Mouse (Mus musculus) midbrain, embryonic 14.5 days (tissue): ENCODE data around the gene Dcpp3. TPM values are rescaled to one million over a fixed set of nuclear protein-coding genes. Genes with fewer than 3 reads are reported as not detected.
"Not testable (repeated sequence)": the region's sequence is repeated elsewhere in the genome, so short reads cannot be mapped to it uniquely, and the experiment has no call there.

ENCODE experiments used
- ATAC-seq: fragments of 200-750 bp; cut with Nextera tagmentation; 2 replicates; pipeline ENCODE4 v1.8.0; 2017; ENCODE audit warnings: moderate number of reproducible peaks, moderate library complexity; ENCODE audit not compliant: low FRiP score, low TSS enrichment
- DNase-seq: peaks from one replicate; pipeline ENCODE4 v3.0.0-alpha.2; 2015
- H3K27ac ChIP-seq: fragments of 300-500 bp; sonication (generic); replicated peaks from 2 replicates; pipeline ENCODE4 v1.5.1; 2014; ENCODE audit warnings: mild to moderate bottlenecking, low read depth, low read length, moderate library complexity
- H3K27me3 ChIP-seq: fragments of 300-500 bp; sonication (generic); 2 replicates; pipeline ENCODE4 v1.6.1; 2014; ENCODE audit warnings: low read length, control low read depth, mixed read lengths; ENCODE audit not compliant: control insufficient read depth, insufficient read depth
- H3K36me3 ChIP-seq: fragments of 300-500 bp; sonication (generic); 2 replicates; pipeline ENCODE4 v1.6.1; 2014; ENCODE audit warnings: low read length, control low read depth; ENCODE audit not compliant: control insufficient read depth, insufficient read depth
- H3K4me1 ChIP-seq: fragments of 300-500 bp; sonication (generic); 2 replicates; pipeline ENCODE4 v1.6.1; 2014; ENCODE audit warnings: mild to moderate bottlenecking, antibody characterized with exemption, low read length, control low read depth; ENCODE audit not compliant: control insufficient read depth, insufficient read depth
- H3K4me2 ChIP-seq: fragments of 300-500 bp; sonication (generic); 2 replicates; pipeline ENCODE4 v1.6.1; 2014; ENCODE audit warnings: mild to moderate bottlenecking, low read length, moderate library complexity
- H3K4me3 ChIP-seq: fragments of 300-500 bp; sonication (generic); replicated peaks from 2 replicates; pipeline ENCODE4 v1.5.1; 2014; ENCODE audit warnings: low read depth, low read length
- H3K9ac ChIP-seq: fragments of 300-500 bp; sonication (generic); replicated peaks from 2 replicates; pipeline ENCODE4 v1.6.1; 2014; ENCODE audit warnings: mild to moderate bottlenecking, low read length, moderate library complexity
- H3K9me3 ChIP-seq: fragments of 300-500 bp; sonication (generic); 2 replicates; pipeline ENCODE4 v1.6.1; 2016; ENCODE audit warnings: low read length, control low read depth, mixed read lengths; ENCODE audit not compliant: control insufficient read depth
- WGBS: fragments of 180-500 bp; shearing (Covaris S2); extraction: QIAGEN DNeasy Blood & Tissue Kit; methylation state at CpG from one replicate; pipeline ENCODE4 v1.1.7; 2014; 5-methylcytosine and 5-hydroxymethylcytosine counted together
- polyA plus RNA-seq: library from polyadenylated mRNA; unstranded; fragments of >200 nt; fragmentation: Nextera tagmentation; extraction: Ambion mirVana; gene quantifications from 2 replicates; pipeline ENCODE4 v1.2.1, GENCODE M21; 2014

The Dcpp3 gene
- polyA plus RNA-seq: not detected in 2 replicates

DNA sequence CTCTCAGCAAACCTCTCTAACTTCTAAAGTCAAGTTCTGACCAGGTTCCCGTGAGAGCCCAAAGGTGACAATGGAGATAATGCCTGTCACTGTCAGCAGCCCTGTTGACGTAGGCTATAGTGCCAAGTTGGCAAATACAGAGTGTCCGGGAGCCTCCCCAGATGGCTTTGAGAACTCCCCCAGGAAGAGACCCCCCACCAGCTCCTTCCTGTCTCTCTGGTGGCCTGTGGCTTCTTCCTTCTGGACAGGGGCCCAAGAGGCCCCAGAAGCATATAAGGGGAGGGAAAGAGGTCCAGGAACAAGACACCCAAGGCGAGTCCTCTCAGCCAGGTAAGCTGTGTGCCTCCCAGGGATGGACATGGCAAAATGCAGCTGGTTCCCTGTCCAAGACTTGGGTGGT is at the start of gene Dcpp3:
Gene Dcpp3, plus strand, starts transcription at position 301 of the 400 bp plus-strand sequence.
- DNase-seq, H3K4me3 ChIP-seq, H3K4me2 ChIP-seq, ATAC-seq, H3K27ac ChIP-seq, H3K9ac ChIP-seq, H3K36me3 ChIP-seq, H3K27me3 ChIP-seq, H3K9me3 ChIP-seq, H3K4me1 ChIP-seq: not testable (repeated sequence)
- WGBS: 82% methylated on average over 4 of the region's 4 CpGs

DNA sequence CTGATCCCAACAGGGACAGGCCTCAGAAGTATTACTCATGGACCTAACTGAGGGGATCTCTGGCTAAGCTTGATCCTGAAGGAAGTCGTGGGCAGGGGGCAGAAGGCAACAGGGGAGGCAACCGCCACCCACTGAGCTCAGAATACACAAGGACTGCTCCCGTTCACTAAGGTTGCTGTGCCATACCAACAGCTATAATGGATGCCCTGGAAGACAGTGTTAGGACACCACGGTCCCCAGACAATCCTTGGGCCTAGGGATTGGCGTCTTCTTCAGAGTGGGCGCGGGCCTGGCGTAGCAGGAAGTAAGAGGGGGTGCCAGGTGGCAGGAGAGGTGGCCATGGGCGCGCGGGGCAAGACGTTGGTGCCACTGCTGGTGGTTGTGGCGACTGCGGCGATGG is 49.5 kb upstream of the Dcpp3 start, which contains the start of gene Prss21:
Gene Prss21, plus strand, starts transcription at position 301 of the 400 bp plus-strand sequence.
- WGBS: 87% methylated on average over 15 of the region's 15 CpGs
- no peaks in the 10 kb centered on the region for H3K27me3 ChIP-seq
- ATAC-seq: no peak
- H3K9me3 ChIP-seq: no peaks in the 10 kb centered on the region
- H3K9ac ChIP-seq: no peak within 1 kb of the TSS
- H3K4me3 ChIP-seq: no peak within 1 kb of the TSS
- no peak within 1 kb of the TSS for H3K4me2 ChIP-seq
- no peaks in the 10 kb centered on the region for H3K4me1 ChIP-seq
- DNase-seq: no peak
- no peak within 1 kb of the TSS for H3K27ac ChIP-seq
- H3K36me3 ChIP-seq: no peaks in the 10 kb centered on the region

DNA sequence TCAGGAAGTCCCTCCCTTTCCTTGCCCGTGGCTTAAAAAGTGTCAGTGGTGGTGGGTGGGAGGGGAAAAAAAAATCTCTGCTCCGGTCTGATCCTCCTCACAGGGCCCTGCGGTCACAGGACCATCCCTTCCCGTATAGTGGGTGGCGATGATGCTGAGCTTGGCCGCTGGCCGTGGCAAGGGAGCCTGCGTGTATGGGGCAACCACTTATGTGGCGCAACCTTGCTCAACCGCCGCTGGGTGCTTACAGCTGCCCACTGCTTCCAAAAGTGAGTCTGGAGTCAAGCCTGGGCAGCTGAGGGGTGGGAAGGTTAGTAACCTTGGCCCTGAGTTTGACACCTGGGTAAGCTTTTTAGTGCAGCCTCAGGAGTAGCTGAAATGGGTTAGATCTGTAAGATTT is 48.7 kb upstream of the Dcpp3 start:
- ATAC-seq (no peak), DNase-seq (no peak)
- H3K27me3 ChIP-seq: no peaks in the 10 kb centered on the region
- no peak overlapping the region for H3K4me3 ChIP-seq
- no peaks in the 10 kb centered on the region for H3K4me1 ChIP-seq
- H3K36me3 ChIP-seq: no peaks in the 10 kb centered on the region
- 91% methylated on average over 11 of the region's 11 CpGs for WGBS
- no peak overlapping the region for H3K27ac ChIP-seq
- H3K9ac ChIP-seq: no peak overlapping the region
- H3K4me2 ChIP-seq: no peak overlapping the region
- H3K9me3 ChIP-seq: no peaks in the 10 kb centered on the region

DNA sequence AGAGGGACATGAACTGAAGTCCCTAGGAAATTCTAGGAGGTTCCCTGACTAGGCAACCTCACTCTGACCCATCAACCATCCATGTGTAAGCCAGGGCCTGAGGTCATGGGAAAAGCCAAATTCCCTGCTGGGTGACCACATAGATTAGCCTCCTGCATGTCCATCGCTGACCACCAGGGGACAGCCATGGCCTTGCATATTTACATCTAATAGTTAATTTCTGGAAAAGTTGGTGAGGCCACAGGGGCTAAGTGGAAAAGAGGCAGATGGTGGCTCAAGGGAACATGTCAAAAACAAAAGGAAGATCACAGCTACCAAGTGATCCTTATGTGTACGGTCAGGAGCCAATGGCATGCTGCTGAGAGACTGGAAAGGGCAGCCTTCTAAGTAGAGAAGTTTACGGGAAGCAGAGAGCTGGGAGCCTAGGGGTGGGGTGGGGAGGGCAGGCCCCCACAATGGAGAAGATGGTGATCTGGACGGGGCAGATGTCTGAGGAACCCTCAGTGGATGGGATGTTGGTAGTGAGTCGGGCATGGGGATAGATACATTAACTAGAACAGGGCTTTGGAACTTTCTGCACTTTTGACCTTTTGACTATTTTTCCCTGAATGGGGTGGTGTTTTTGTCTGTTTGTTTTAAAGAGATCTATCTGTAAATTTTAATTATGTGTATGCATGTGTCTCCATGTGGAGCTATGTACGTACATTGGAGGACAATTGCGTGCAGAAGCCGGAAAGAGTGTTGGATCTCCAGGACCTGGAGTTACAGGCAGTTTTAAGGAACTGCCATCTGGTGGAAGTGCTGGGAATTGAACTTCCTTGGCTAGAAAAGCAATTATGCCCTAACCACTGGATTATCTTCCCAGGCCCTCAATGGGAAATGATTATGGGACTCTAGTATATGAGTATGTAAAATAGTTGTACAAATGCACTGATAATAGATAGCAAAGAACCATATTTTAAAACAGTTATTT is 43.1 kb upstream of the Dcpp3 start:
- H3K9ac ChIP-seq: no peak overlapping the region
- 49% methylated on average over 8 of the region's 8 CpGs for WGBS
- H3K9me3 ChIP-seq: no peaks in the 10 kb centered on the region
- no peak overlapping the region for H3K4me2 ChIP-seq
- ATAC-seq: no peak
- no peaks in the 10 kb centered on the region for H3K27me3 ChIP-seq
- no peaks in the 10 kb centered on the region for H3K36me3 ChIP-seq
- no peak overlapping the region for H3K4me3 ChIP-seq
- H3K27ac ChIP-seq: no peak overlapping the region
- peak; percentile 72 for DNase-seq
- no peaks in the 10 kb centered on the region for H3K4me1 ChIP-seq

DNA sequence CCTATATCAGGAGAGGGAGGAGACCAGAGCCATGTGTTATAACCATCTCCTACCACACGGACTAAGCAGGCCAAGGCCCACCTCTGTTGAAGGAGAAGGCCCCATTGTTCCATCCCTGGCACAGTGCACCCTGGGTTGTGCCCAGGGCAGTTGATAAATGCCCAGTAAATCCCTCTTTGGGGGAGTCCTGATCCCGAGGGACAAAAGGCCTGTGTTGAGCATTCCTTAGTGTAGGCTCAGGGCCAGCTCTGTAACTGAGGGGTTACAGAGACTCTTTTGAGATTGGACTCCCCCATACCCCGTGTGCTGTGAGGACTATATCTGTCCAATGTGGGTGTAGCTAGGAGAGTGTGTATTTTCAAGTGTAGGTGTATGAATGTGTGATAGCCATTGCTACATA is 40.5 kb upstream of the Dcpp3 start:
- Histone ChIP-seq H3K9ac (no peak overlapping the region), H3K9me3 (no peaks in the 10 kb centered on the region), H3K4me1 (no peaks in the 10 kb centered on the region), H3K36me3 (no peaks in the 10 kb centered on the region), H3K27ac (no peak overlapping the region), H3K27me3 (no peaks in the 10 kb centered on the region), H3K4me2 (no peak overlapping the region), H3K4me3 (no peak overlapping the region)
- peak; percentile 51 for DNase-seq
- WGBS: 57% methylated on average over 3 of the region's 3 CpGs
- peak; percentile 62 for ATAC-seq

DNA sequence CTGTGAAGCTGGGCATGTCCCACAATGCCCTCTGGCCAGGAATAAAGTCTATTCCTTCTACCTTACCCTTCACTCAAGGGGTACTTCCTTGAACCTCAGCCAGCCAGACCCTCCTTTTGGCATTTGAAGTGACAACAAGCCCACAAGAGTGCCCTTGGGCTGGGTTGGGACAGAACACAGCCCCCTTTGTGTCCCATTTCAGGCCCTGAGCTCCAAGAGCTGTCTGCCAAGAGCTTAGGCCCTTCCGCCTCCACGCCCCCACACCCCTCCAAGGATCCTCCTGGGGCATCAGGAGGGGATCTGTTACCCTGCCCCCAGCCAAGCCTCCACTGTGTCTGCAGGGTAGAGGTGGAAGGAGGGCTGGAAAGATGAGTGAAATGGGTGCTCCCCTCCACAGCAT is 40.1 kb upstream of the Dcpp3 start:
- DNase-seq (peak; percentile 15), ATAC-seq (peak; percentile 17; the same call in 1 of the 2 replicates)
- Histone ChIP-seq H3K4me3 (no peak overlapping the region), H3K27me3 (no peaks in the 10 kb centered on the region), H3K4me2 (no peak overlapping the region), H3K36me3 (no peaks in the 10 kb centered on the region), H3K9ac (no peak overlapping the region), H3K27ac (no peak overlapping the region), H3K4me1 (no peaks in the 10 kb centered on the region), H3K9me3 (no peaks in the 10 kb centered on the region)
- 85% methylated on average over 2 of the region's 2 CpGs for WGBS

DNA sequence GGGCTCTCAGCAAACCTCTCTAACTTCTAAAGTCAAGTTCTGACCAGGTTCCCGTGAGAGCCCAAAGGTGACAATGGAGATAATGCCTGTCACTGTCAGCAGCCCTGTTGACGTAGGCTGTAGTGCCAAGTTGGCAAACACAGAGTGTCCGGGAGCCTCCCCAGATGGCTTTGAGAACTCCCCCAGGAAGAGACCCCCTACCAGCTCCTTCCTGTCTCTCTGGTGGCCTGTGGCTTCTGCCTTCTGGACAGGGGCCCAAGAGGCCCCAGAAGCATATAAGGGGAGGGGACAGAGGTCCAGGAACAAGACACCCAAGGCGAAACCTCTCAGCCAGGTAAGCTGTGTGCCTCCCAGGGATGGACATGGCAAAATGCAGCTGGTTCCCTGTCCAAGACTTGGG is 36.7 kb upstream of the Dcpp3 start, which contains the start of the genes Dcpp1 and Dcpp2:
Gene Dcpp1, plus strand, starts transcription at position 301 of the 400 bp plus-strand sequence.
Gene Dcpp2, plus strand, starts transcription at position 305 of the 400 bp plus-strand sequence.
- not testable (repeated sequence) for DNase-seq
- WGBS: 73% methylated on average over 4 of the region's 4 CpGs

DNA sequence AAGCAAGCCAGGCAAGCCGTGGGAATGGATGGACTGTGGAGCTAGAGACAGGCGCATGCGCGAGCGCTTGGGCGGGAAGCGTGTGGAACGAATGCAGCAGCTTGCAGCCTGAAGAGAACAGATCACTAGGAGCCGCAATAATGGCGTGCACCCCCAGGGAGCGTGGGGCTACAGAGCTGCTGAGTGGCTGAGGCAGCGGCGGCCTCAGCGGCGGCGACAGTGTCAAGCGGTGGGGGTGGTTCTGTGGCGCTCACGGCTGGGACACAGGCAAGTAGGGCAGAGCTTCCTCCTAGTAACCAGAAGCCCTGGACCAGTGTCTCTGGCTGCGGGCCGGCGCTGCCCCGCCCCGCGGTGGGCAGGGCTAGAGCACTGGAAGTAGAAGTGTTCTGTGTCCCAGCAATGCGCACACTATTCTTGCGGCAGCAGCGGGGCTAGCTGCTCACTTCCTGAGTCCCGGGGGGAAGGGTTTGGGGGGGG is 7.3 kb downstream of the Dcpp3 start:
- Histone ChIP-seq H3K27ac (peak overlapping the region; percentile 75), H3K36me3 (no peaks in the 10 kb centered on the region), H3K4me1 (0 out of 2 replicates have a peak, but pooled peaks cover 7% of the 10 kb centered on the region), H3K4me2 (peak overlapping the region; percentile 75), H3K4me3 (peak overlapping the region; percentile 43), H3K9ac (peak overlapping the region; percentile 29), H3K9me3 (no peaks in the 10 kb centered on the region), H3K27me3 (no peaks in the 10 kb centered on the region)
- ATAC-seq: peak; percentile 94
- WGBS: under 1% methylated on average over 29 of the region's 29 CpGs
- DNase-seq: peak; percentile 95

More for the DNA sequence above, 36.7 kb upstream of the Dcpp3 start, which contains the start of the genes Dcpp1 and Dcpp2:
- H3K4me1 ChIP-seq, H3K27me3 ChIP-seq, H3K4me2 ChIP-seq, H3K9me3 ChIP-seq, H3K27ac ChIP-seq, H3K4me3 ChIP-seq, H3K36me3 ChIP-seq, H3K9ac ChIP-seq, ATAC-seq: not testable (repeated sequence)
